Mouse (Mus musculus) left cerebral cortex, postnatal 4 days (tissue): ENCODE measurements around the gene Gm12248. TPM values are rescaled to one million over a fixed set of nuclear protein-coding genes. Genes with fewer than 3 reads are reported as not detected.
"Not testable (repeated sequence)": the region's sequence is repeated elsewhere in the genome, so short reads cannot be mapped to it uniquely, and the experiment has no call there.

Experiments used
- DNase-seq: peaks from one replicate; pipeline ENCODE4 v3.0.0-alpha.2; 2022
- intact Hi-C: fragments of 180-260 bp; cut with DNase I; formaldehyde crosslinking; loops from one replicate; pipeline ENCODE4 v1.15.1; 2025
- total RNA-seq, 2 experiments: library from RNA; stranded (reverse); gene quantifications; 2 replicates each; pipeline ENCODE4 v1.2.3; 2021

Gm12248 gene
- total RNA-seq, 2 experiments from 2014 or later: not detected

- intact Hi-C loops: no loop called here
These were observed 9.8 kb upstream of the Gm12248 start for GRCm38 (mm10) chr11:58102581-58103343.

DNA sequence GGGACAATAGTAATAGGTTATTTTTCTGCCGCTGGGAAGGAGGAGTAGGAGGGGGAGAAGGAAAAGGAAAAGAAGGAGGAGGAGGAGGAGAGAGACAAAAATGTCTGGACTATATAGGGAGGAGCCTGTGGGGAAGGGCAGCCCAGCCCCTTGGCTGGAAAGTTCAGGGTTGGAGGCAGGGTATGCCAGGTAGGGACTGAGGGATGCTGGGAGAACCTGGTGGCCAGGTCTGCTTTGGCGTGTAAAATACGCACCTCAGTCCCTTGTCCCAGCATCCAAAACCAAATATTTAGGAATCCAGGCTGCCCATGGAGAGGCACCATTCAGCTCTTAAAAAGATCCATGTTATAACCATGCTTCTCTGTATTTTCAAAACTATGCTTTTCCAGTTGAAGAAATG is 9.2 kb upstream of the Gm12248 start:
- intact Hi-C loops: no loop called here
- no peak for DNase-seq

More at GRCm38 (mm10) chr11:58102581-58103343, 9.8 kb upstream of the Gm12248 start:
- no peak for DNase-seq

- no peak for DNase-seq
- intact Hi-C loops: no loop called here
These were observed 8.3 kb upstream of the Gm12248 start for GRCm38 (mm10) chr11:58101194-58101720.

- DNase-seq: no peak
- intact Hi-C loops: no loop called here
These were observed 7.1 kb upstream of the Gm12248 start for GRCm38 (mm10) chr11:58100006-58100405.

DNA sequence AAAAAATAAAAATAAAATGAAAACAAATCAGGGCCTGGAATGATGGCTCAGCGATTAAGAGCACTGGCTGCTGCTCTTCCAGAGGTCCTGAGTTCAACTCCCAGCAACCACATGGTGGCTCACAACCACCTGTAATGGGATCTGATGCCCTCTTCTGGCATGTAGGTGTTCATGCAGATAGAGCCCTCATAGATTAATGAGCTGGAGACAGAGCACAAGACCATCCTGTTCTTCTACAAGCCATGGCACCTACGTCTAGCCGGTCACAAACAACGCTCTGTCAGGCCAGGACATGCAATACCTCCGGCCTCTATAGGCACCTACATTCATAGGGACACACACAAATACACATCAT is 5.4 kb upstream of the Gm12248 start:
- intact Hi-C loops: loop anchor here (5.0 kb wide), 1 partner anchor 146 kb away; no protein-coding TSS in a partner anchor
- not testable (repeated sequence) for DNase-seq

- intact Hi-C loops: loop anchor here (5.0 kb wide), 1 partner anchor 145 kb away; no protein-coding TSS in a partner anchor
- DNase-seq: peak; percentile 9
These were observed 4.9 kb upstream of the Gm12248 start for GRCm38 (mm10) chr11:58097621-58098365.

GRCm38 (mm10) chr11:58096821-58097620 is 4.1 kb upstream of the Gm12248 start:
- intact Hi-C loops: loop anchor here (5.0 kb wide), 1 partner anchor 145 kb away; no protein-coding TSS in a partner anchor
- DNase-seq: peak; percentile 22

- no peak for DNase-seq
- intact Hi-C loops: loop anchor here (5.0 kb wide), 1 partner anchor 144 kb away; no protein-coding TSS in a partner anchor
These were observed 3.2 kb upstream of the Gm12248 start for GRCm38 (mm10) chr11:58096160-58096559.

- intact Hi-C loops: loop anchor here (5.0 kb wide), 1 partner anchor 143 kb away; no protein-coding TSS in a partner anchor
- no peak for DNase-seq
These were observed 2.6 kb upstream of the Gm12248 start for GRCm38 (mm10) chr11:58095561-58095960.

DNA sequence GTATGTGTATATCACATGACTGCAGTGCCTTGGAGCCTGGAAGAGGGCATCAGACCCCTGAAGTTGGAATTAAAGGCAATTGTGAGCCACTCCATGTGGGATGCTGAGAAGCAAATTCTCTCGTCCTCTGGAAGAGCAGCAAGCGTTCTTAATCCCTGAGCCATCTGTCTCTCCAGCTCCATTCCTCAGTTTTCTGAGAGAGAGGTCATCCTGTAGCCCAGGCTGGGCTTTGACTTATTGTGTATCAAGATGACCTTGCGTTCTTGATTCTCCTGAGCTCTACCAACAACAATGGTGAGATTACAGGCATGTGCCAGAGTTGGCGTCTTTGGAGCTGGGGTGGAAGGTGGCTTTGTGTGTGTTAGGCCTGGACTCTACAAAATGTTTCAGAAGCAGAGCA is 1.8 kb upstream of the Gm12248 start:
- no peak for DNase-seq
- intact Hi-C loops: loop anchor here (5.0 kb wide), 1 partner anchor 142 kb away; no protein-coding TSS in a partner anchor

DNA sequence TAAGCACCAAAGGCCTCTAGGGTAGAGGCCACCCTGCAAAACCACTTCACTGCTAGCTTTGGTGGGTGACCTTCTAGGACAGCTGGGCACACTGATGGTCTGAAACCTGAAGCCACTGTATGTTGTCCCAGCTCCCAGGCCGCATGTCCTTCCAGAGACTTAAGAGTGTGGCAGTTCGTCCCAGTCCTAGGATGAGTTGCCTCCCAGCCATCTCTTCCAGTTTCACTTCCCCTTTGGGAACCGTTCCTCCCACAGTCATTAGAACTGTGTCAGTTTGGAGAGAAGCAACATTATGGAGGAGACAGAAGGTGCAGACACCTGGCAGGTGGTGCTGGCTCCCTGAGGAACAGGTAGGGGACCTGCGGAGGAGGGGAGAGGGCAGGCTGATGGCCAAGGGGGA is 393 bp downstream of the Gm12248 start:
- no peak for DNase-seq
- intact Hi-C loops: no loop called here

DNA sequence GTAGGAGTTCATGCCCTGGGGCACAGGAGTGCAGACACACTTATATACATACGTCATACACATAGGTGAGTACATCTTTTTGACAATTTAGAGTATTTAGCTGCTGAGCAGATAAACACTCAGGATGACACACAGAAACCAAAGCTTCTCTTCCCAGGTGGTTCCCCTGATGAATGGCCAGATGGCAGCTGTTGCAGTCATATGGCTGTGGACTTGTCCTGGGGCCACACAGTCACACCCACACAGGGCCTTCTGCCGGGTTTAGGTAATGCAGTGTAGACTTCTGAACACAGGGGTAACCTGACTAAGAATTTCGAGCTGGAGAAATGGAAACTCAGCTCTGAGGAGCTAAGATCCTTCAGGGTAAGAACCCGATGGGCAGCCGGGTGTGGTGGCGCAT is 11.2 kb downstream of the Gm12248 start:
- DNase-seq: no peak
- intact Hi-C loops: no loop called here

GRCm38 (mm10) chr11:58077270-58077669 is 15.7 kb downstream of the Gm12248 start:
- intact Hi-C loops: no loop called here
- no peak for DNase-seq

GRCm38 (mm10) chr11:58072978-58073377 is 20.0 kb downstream of the Gm12248 start:
- no peak for DNase-seq
- intact Hi-C loops: no loop called here

DNA sequence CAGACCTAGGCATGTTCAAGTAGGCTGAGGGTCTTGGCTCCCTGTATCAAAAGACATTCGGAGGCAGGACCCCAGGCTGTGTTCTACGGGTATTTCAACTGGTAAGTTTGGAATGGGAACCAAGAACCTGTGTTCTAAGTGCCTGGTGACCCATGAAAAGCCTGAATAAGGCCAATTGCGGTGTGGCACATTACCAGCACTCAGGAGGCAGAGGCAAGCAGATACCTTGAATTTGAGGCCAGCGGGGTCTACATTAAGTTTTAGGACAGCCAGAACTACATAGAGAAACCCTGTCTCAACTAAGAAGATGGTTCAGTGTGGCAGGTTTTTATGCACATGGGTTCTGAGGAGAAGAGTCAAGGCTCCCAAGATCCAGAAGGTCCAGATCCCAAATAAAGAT is 27.9 kb downstream of the Gm12248 start:
- intact Hi-C loops: no loop called here

GRCm38 (mm10) chr11:58062586-58062985 is 30.3 kb downstream of the Gm12248 start:
- no peak for DNase-seq
- intact Hi-C loops: no loop called here

More for the DNA sequence above, 27.9 kb downstream of the Gm12248 start:
- no peak for DNase-seq

- intact Hi-C loops, DNase-seq: not testable (repeated sequence)
These were observed 31.7 kb downstream of the Gm12248 start for GRCm38 (mm10) chr11:58061218-58061617.

DNA sequence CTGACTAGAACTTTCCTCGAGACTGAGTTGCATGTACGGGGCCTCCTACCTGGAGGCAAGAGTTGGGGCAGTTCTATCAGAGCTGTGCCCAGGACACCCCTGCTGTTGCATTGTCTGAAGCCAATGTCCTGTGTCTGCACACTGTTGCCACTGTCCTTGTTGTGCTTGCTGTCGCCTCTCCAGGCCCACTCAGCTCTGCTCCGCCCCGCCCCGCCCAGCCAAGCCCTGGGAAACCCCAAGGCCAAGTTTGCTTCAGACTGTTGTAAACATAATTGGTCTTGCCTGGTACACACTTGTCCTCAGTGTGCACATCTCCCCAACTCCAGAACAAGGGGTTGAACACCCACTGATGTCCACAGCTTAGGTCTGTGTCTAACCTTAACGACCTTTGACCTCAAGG is 33.2 kb downstream of the Gm12248 start:
- not testable (repeated sequence) for DNase-seq
- intact Hi-C loops: loop anchor here (5.0 kb wide), 1 partner anchor 107 kb away; no protein-coding TSS in a partner anchor

DNA sequence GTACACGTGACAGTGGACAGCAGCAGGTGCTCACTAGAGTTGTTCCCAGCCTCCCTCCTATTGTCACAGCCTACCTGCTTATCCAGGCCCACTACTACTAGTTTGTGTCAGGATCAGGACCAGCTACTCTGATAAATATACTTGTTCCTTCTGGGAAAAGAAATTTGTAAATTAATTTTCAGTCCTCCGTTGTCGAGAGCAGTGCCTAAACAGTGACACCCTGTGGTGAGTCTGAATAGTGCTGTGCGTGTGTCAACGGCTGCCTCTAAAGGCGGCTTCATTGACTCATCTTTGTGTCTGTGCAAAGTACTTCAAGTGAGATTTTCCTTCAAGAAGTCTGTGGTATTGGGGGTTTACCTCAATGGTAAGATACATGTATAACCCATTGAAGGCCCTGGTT is 35.5 kb downstream of the Gm12248 start:
- peak; percentile 30 for DNase-seq
- intact Hi-C loops: loop anchor here (5.0 kb wide), 1 partner anchor 105 kb away; no protein-coding TSS in a partner anchor

- intact Hi-C loops: no loop called here
- DNase-seq: no peak
These were observed 46.5 kb downstream of the Gm12248 start for GRCm38 (mm10) chr11:58046438-58046837.
